Mouse (Mus musculus) kidney, postnatal 25 days (tissue): ENCODE measurements around the gene Tanc2.
A peak's percentile ranks its signal among the peaks of the same experiment; 100 is the strongest.

Experiments used
- DNase-seq, 2 experiments: peaks; one replicate each; pipeline ENCODE4 v3.0.0; 2021; ENCODE audit warnings: mixed read lengths in 2 of 2

Tanc2 gene

GRCm38 (mm10) chr11:105589877-105590641 is at the start of gene Tanc2:
Tanc2 (plus strand) TSS chr11:105589986.
- peak; percentile 65 to 83 for DNase-seq

DNA sequence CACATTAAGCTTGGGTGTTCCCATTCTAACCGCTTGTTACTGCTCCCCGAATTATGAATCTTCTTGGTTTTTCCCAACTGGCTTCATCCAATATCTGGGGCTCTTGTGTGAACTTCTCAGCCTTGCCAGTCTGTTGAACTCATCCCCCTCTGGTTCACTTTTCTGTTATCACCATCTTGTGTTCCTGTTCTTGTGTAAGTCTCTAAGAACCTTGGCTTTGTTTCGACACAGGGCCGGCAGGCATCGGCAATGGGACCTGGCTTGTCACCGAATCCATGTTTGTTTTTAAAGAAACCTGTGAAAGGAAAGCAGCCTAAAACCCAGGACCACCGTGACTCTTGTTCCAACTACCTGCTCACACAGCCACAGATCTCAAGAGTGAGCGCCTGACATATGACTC is 49.0 kb upstream of the Tanc2 start:
- no peak for DNase-seq

GRCm38 (mm10) chr11:105541366-105541765 is 48.4 kb upstream of the Tanc2 start:
- no peak for DNase-seq

DNA sequence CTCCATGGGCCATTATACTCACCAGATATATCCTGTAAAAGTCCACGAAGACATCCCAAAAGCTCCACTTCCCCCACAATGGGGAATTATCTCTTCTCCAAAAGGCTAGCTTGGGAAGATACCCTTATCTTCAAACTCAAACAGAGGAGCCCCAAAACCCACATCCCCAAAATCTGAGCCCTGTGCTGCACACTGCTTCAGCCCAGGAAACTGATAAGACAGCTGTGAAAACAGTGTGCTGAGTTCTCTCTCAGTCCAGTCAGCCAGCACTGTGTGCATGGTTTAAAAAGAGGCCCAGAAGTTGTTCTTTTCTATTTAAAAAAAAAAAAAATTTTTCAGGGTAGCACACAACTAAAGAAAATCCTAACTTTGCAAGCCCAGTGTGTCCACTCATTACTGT is 47.7 kb upstream of the Tanc2 start:
- no peak for DNase-seq

- no peak for DNase-seq
Observed at GRCm38 (mm10) chr11:105545801-105546200, 44.0 kb upstream of the Tanc2 start.

GRCm38 (mm10) chr11:105546393-105546792 is 43.4 kb upstream of the Tanc2 start:
- no peak for DNase-seq

GRCm38 (mm10) chr11:105548383-105548782 is 41.4 kb upstream of the Tanc2 start:
- no peak for DNase-seq

GRCm38 (mm10) chr11:105549164-105550121 is 40.3 kb upstream of the Tanc2 start:
- peak; percentile 82 to 86 for DNase-seq

GRCm38 (mm10) chr11:105557285-105557684 is 32.5 kb upstream of the Tanc2 start:
- no peak for DNase-seq

- DNase-seq, result no peak
Observed at GRCm38 (mm10) chr11:105558091-105558490, 31.7 kb upstream of the Tanc2 start.

DNA sequence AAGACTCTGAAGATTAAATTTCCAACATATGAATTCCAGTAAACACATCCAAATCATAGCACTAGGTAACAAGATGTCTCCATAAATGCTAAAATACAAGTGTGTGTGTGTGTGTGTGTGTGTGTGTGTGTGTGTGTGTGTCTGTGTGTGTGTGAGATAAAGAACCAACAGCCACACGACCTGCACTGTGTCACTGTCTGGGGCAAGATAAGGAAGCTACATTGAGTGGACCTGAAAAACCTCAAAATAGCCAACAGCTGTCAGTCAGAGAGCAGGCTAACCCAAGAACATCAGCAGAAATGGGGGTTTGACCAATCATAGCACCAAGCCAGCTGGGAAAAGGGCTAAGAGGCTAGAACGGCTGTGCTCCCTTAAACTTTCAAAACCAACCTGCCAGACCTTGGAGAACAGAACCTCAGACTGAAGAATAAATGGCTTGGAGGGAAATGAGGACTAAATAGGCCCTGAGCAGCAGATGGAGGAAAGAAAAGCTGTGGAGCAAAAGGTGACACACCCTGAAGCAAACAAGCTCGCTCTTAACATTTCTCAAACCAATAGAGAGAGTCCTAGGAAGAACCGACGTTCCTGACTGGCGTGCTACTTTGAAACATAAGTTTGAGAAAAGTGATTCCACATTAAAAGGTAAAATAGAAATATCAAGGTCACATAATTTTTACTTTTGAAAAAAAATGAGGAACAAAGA is 30.8 kb upstream of the Tanc2 start:
- DNase-seq, result no peak

- peak; percentile 50 to 59 for DNase-seq
Observed at GRCm38 (mm10) chr11:105563546-105563945, 26.2 kb upstream of the Tanc2 start.

GRCm38 (mm10) chr11:105567221-105567641 is 22.6 kb upstream of the Tanc2 start:
- peak; percentile 52 to 69 for DNase-seq

DNA sequence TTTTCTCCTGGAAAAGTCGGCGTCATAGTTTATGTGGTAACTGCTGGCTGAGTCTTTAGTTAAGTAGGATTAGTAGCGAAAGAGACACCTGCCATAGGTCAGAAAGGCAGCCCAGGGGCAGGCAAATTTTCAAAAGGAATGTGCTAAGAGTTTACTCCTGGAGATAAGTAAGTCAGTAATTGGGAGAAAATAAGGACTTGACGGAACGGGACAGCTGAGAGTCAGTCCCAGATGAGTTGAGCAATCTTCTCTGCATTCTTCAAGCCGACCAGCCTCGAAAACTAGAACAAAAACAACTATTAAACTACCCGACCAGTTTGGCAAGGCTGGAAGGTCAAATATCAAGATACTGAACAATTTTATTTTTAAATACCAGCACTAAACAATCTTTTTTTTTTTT is 17.8 kb upstream of the Tanc2 start:
- DNase-seq, result no peak

DNA sequence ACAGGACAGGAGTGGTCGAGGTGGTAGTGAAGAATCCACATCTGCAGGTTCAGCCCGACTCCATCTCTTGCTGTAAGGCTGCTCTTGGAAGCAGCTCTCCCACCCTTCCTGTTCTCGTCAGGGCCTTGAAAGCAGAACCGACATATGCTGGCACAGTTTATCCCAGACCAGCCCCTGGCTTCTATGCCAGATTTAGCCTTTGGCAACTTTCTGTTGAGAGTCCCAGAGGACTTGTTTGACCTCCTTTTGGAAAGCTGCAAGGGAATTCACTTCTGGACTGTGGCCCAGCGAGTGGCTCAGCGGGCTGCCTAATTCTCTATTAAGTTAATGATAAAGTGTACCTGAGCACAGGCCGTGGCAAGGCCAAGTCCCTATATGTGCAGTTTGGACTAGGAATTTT is 15.5 kb upstream of the Tanc2 start:
- peak; percentile 81 to 90 for DNase-seq

DNA sequence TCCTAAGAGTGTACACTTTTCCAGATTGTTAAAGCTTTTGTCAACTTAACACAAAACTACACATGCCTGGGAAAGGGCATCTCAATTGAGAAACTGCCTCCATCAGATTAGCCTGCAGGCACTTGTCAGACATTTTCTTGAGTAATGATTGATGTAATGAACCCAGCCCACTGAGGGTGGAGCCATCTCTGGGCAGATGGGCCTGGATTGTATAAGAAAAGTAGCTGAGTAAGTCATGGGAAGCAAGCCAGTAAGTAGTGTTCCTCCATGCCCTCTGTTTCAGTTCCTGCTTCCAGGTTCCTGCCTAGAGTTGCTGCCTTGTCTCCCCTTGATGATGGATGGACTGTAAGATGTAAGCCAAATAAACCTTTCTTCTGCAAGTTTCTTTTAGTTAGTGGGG is 12.6 kb upstream of the Tanc2 start:
- no peak for DNase-seq

- DNase-seq, result no peak
Observed at GRCm38 (mm10) chr11:105582020-105582419, 7.8 kb upstream of the Tanc2 start.

GRCm38 (mm10) chr11:105589231-105589876 is 432 bp upstream of the Tanc2 start:
- DNase-seq, result peak; percentile 95 to 96

DNA sequence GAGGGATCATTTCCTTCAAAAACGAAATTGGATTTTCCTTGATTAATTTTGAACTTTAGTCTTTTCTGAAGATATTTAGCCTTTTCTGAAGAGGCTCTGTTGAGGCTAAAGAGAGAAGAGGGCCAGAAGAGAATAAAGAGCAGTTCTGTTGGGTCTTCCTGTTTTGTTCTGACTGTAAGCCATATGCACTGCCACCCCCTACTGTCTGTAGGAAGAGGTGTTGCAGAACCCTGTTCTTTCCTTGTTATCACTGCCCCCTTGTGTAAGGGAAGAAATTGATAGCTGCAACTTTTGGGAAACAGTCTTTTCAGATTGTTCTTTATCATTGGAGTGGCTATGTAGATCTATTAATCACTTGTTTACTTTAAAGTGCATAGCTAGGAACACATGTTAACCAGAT is 2.1 kb downstream of the Tanc2 start:
- peak; percentile 62 to 64 for DNase-seq

GRCm38 (mm10) chr11:105602177-105602576 is 12.4 kb downstream of the Tanc2 start:
- no peak for DNase-seq

GRCm38 (mm10) chr11:105626201-105626600 is 36.4 kb downstream of the Tanc2 start:
- DNase-seq, result no peak

DNA sequence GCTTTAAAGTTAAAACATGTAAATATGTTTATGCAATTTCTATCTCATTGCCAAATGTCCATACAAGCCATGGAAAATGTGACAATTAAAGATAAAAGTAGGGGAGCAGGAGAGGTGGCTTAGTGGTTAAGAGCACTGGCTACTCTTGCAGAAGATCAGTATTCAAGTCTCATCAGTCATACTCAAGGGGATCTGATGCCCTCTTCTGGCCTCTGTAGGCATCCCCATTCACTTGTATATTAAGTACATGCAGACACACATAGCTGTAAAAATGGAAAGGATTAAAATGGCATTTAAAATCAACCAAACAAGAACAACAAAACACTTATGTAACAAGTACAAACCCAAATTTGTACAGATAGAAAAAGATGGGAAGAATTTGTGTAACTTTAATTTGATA is 54.2 kb downstream of the Tanc2 start:
- peak in 1 of 2 experiments; percentile 45 for DNase-seq

DNA sequence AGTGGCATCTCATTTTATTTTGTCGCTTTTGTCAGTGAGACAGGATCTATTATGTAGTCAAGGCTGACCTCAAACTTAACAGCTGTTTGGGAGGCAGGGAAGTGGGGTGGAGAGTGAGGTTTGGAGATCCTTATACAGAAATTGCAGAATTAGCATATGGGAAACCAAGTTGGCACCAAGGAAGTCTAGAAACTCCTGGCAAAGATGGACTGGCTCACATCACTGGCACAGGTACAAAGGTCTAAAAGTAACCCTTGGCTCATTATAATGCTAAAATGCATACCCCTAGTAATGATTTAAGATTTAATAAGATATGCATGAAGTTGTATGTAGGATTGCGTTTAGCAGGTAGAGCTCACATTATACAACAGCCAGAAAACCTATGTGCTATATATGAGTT is 58.2 kb downstream of the Tanc2 start:
- DNase-seq, result peak; percentile 29 to 33
